In genomic region chr9:88438237-88438554, GRCm38 (mm10) we compare ENCODE assay signal across 8 mouse cellular contexts. TPM values are rescaled to one million over a fixed set of nuclear protein-coding genes. Genes with fewer than 3 reads are reported as not detected.
DNase-seq lines count a peak whose midpoint lies in the region; ATAC-seq and TF ChIP-seq lines count a peak whose summit lies in the region.

No protein-coding gene starts in this region.

- H3K27ac ChIP-seq in kidney, embryonic 14.5 days (ENCODE audit: low read depth, low read length), result peak overlapping the region; percentile 86
- peak overlapping the region; percentile 88 for H3K27ac ChIP-seq in forebrain, embryonic 15.5 days (replicated peaks)
- peak overlapping the region; percentile 96 for H3K27ac ChIP-seq in liver, postnatal 0 days (ENCODE audit: low read depth)

- DNase-seq in kidney, postnatal 14 days, result no peak
- no peak for DNase-seq in Patski (ENCODE audit: low read depth, low spot score)
- DNase-seq in liver, postnatal 0 days, result no peak
- DNase-seq in layer of hippocampus, adult 8-10 months (ENCODE audit: low spot score in 2 of 2), result no peak
- no peak for DNase-seq in urinary bladder, adult 2 months (ENCODE audit: low spot score)
- no peak for DNase-seq in left cerebral cortex, adult 9 months (ENCODE audit: low spot score in 2 of 2)

- peak overlapping the region; percentile 75 for H3K9ac ChIP-seq in kidney, embryonic 14.5 days (ENCODE audit: low read depth, low read length)
- H3K9ac ChIP-seq in forebrain, embryonic 15.5 days (replicated peaks), result peak overlapping the region; percentile 65
- H3K9ac ChIP-seq in liver, postnatal 0 days (replicated peaks), result peak overlapping the region; percentile 93

- no peaks in the 10 kb centered on the region for H3K27me3 ChIP-seq in kidney, embryonic 14.5 days (ENCODE audit: control insufficient read depth, insufficient read depth, low read length)
- no peaks in the 10 kb centered on the region for H3K27me3 ChIP-seq in Patski
- H3K27me3 ChIP-seq in forebrain, embryonic 15.5 days, result no peaks in the 10 kb centered on the region
- H3K27me3 ChIP-seq in liver, postnatal 0 days (ENCODE audit: insufficient read depth, low read length), result no peaks in the 10 kb centered on the region

- H3K4me1 ChIP-seq in kidney, embryonic 14.5 days (ENCODE audit: control insufficient read depth, insufficient read depth, low read length), result peaks cover 4% of the 10 kb centered on the region; the same call in 1 of the 2 replicates
- H3K4me1 ChIP-seq in forebrain, embryonic 15.5 days, result peaks cover 12% of the 10 kb centered on the region; the same call in 1 of the 2 replicates
- H3K4me1 ChIP-seq in liver, postnatal 0 days (ENCODE audit: insufficient read depth), result peaks cover 13% of the 10 kb centered on the region

- TF ChIP-seq CTCF in Patski (IDR thresholded peaks at IDR 0.05), result no peak
- TF ChIP-seq CTCF in liver, postnatal 0 days (IDR thresholded peaks at IDR 0.05; ENCODE audit: low read depth), result no peak

- no peaks in the 10 kb centered on the region for H3K36me3 ChIP-seq in kidney, embryonic 14.5 days (ENCODE audit: control insufficient read depth, insufficient read depth, low read length)
- H3K36me3 ChIP-seq in forebrain, embryonic 15.5 days, result no peaks in the 10 kb centered on the region
- H3K36me3 ChIP-seq in liver, postnatal 0 days (replicated peaks; ENCODE audit: insufficient read depth, low read length), result no peaks in the 10 kb centered on the region

- peak overlapping the region; percentile 77 for H3K4me3 ChIP-seq in kidney, embryonic 14.5 days (ENCODE audit: low read length)
- peak overlapping the region; percentile 63 for H3K4me3 ChIP-seq in forebrain, embryonic 15.5 days
- H3K4me3 ChIP-seq in liver, postnatal 0 days (ENCODE audit: low read depth, low read length), result peak overlapping the region; percentile 89

- in situ Hi-C loops in Patski (cut with MboI; ENCODE audit: low pct_unique_long_range_greater_than_20kb), result no loop called here

- no peak for TF ChIP-seq EP300 in liver, postnatal 0 days (IDR thresholded peaks at IDR 0.05; ENCODE audit: low read depth)

- H3K4me2 ChIP-seq in kidney, embryonic 14.5 days (replicated peaks; ENCODE audit: low read depth, low read length), result peak overlapping the region; percentile 82
- peak overlapping the region; percentile 67 for H3K4me2 ChIP-seq in forebrain, embryonic 15.5 days (replicated peaks)
- peak overlapping the region; percentile 95 for H3K4me2 ChIP-seq in liver, postnatal 0 days (ENCODE audit: low read depth, low read length)

- no peak for ATAC-seq in kidney, embryonic 14.5 days (ENCODE audit: low FRiP score, low TSS enrichment)
- ATAC-seq in Patski, result peak; percentile 1
- ATAC-seq in forebrain, embryonic 15.5 days (replicated peaks), result peak; percentile 1
- peak; percentile 5 for ATAC-seq in liver, postnatal 0 days

- no peaks in the 10 kb centered on the region for H3K9me3 ChIP-seq in kidney, embryonic 14.5 days (ENCODE audit: control insufficient read depth, low read length)
- H3K9me3 ChIP-seq in forebrain, embryonic 15.5 days, result no peaks in the 10 kb centered on the region
- H3K9me3 ChIP-seq in liver, postnatal 0 days (ENCODE audit: low read length), result no peaks in the 10 kb centered on the region

- WGBS in kidney, embryonic 14.5 days, result under 1% methylated on average over 15 of the region's 15 CpGs
- under 1% methylated on average over 15 of the region's 15 CpGs for WGBS in forebrain, embryonic 15.5 days
- under 1% methylated on average over 15 of the region's 15 CpGs for WGBS in liver, postnatal 0 days (ENCODE audit: insufficient replicate concordance)

- CTCF ChIA-PET in Patski (lab: Charles Lee), result no interaction called here

- POLR2A ChIA-PET in Patski (lab: Charles Lee), result interaction anchor here (0.6 kb wide), 1 partner anchor 281 kb away, joined by 3 read pairs; no protein-coding TSS in a partner anchor

RNA-seq across cellular contexts. Expression of gene Snx14, which starts 0.6 kb away (rescaled TPM):
- 17.3 and 28.0 TPM in 2 replicates for polyA plus RNA-seq in kidney, embryonic 14.5 days (2014; fragmentation: Nextera tagmentation; extraction: Ambion mirVana)
- 41.9 TPM for polyA plus RNA-seq in Patski (2021)
- 26.2 and 27.7 TPM in 2 replicates for polyA plus RNA-seq in forebrain, embryonic 15.5 days (2015; fragmentation: Nextera tagmentation; extraction: Ambion mirVana)
- polyA plus RNA-seq in liver, postnatal 0 days (2015; fragmentation: Nextera tagmentation; extraction: Ambion mirVana), result 7.9 TPM in 2 replicates
- 10 to 100 TPM; 46.5 to 59.8 (median 53.9) TPM for total RNA-seq in layer of hippocampus, adult 8-10 months (2022)
- 39.2 and 44.4 TPM in 2 replicates for polyA plus RNA-seq in urinary bladder, adult 2 months (2012; rRNA removed)

RNA-seq across cellular contexts. Expression of gene Gm20537, which starts 18.2 kb away (rescaled TPM):
- 0.87 and 1.3 TPM in 2 replicates for polyA plus RNA-seq in kidney, embryonic 14.5 days (2014; fragmentation: Nextera tagmentation; extraction: Ambion mirVana)
- 0.13 TPM for polyA plus RNA-seq in Patski (2021)
- 0.57 and 0.69 TPM in 2 replicates for polyA plus RNA-seq in forebrain, embryonic 15.5 days (2015; fragmentation: Nextera tagmentation; extraction: Ambion mirVana)
- polyA plus RNA-seq in liver, postnatal 0 days (2015; fragmentation: Nextera tagmentation; extraction: Ambion mirVana), result 0.13 TPM in 1 of 2 replicates, not detected in the other
- total RNA-seq in layer of hippocampus, adult 8-10 months (2022), result 1 to 10 TPM in 1 of 4 experiments, under 1 TPM in 1, not detected in 2; 0.94 to 2.6 TPM
- polyA plus RNA-seq in urinary bladder, adult 2 months (2012; rRNA removed), result 0.51 TPM in 1 of 2 replicates, not detected in the other

RNA-seq across cellular contexts. Expression of gene Syncrip, which starts 44.2 kb away (rescaled TPM):
- 88.9 and 153 TPM in 2 replicates for polyA plus RNA-seq in kidney, embryonic 14.5 days (2014; fragmentation: Nextera tagmentation; extraction: Ambion mirVana)
- polyA plus RNA-seq in Patski (2021), result 101 TPM
- polyA plus RNA-seq in forebrain, embryonic 15.5 days (2015; fragmentation: Nextera tagmentation; extraction: Ambion mirVana), result 120 and 123 TPM in 2 replicates
- 25.6 and 27.3 TPM in 2 replicates for polyA plus RNA-seq in liver, postnatal 0 days (2015; fragmentation: Nextera tagmentation; extraction: Ambion mirVana)
- total RNA-seq in layer of hippocampus, adult 8-10 months (2022), result 10 to 100 TPM; 61.8 to 67.7 (median 63.0) TPM
- polyA plus RNA-seq in urinary bladder, adult 2 months (2012; rRNA removed), result 15.9 and 35.9 TPM in 2 replicates
